Mouse (Mus musculus): ENCODE data around the gene Golph3l.

DNA sequence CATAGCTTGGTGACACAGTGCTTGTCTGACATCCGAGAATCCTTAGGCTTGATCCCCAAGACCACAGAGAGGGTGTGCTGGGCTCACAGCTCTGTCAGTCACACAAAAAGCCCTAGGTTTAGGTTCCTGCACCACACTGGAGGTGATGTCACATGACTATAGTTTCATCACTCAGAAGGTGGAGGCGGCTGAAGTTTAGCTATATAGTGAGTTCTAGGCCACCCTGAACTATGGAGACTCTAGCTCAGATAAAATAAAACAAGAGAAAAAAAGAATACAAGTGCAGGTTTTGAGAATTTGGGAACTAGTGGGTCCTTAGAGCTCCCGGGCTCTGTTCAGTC lies 62.3 kb downstream of the Golph3l start:
- TF ChIP-seq MAX (IDR thresholded peaks at IDR 0.05), result no peak
- TF ChIP-seq USF1 (IDR thresholded peaks at IDR 0.05; ENCODE audit: low read depth), result peak; percentile 76
- no peak for TF ChIP-seq CTCF (IDR thresholded peaks at IDR 0.05; ENCODE audit: control insufficient read depth, insufficient read depth, insufficient read length)

All from C2C12 (cell line).